Mouse (Mus musculus) CH12.LX (cell line): ENCODE results near the gene Nfkbia. TPM values are rescaled to one million over a fixed set of nuclear protein-coding genes. Genes with fewer than 3 reads are reported as not detected.

Source experiments
- DNase-seq: peaks from one replicate; pipeline ENCODE4 v3.0.0-alpha.2; 2013; ENCODE audit errors: extremely low read depth
- H3K27ac ChIP-seq: 2 replicates; pipeline ENCODE4 v1.5.1; 2012; ENCODE audit warnings: low read depth, mild to moderate bottlenecking, control low read depth, moderate library complexity; ENCODE audit not compliant: insufficient read depth
- H3K27me3 ChIP-seq: replicated peaks from 2 replicates; pipeline ENCODE3; 2012; ENCODE audit warnings: inconsistent platforms
- H3K36me3 ChIP-seq, 2 experiments: replicated peaks in 1 of 2; 2 replicates each; pipeline versions ENCODE3 to v1.6.1; 2012; ENCODE audit warnings: inconsistent platforms in 1 of 2, low read length in 1 of 2, mild to moderate bottlenecking in 1 of 2, mixed read lengths in 1 of 2, moderate library complexity in 1 of 2; ENCODE audit not compliant: control insufficient read depth in 1 of 2, insufficient read depth in 1 of 2
- H3K4me1 ChIP-seq, 2 experiments: 2 replicates each; pipeline ENCODE4 v1.6.1; 2012; ENCODE audit warnings: inconsistent platforms in 1 of 2, moderate library complexity in 1 of 2; ENCODE audit not compliant: insufficient read depth in 2 of 2, control insufficient read depth in 1 of 2
- H3K4me2 ChIP-seq: 2 replicates; pipeline ENCODE4 v1.6.1; 2012; ENCODE audit warnings: low read depth, mild to moderate bottlenecking, control low read depth; ENCODE audit not compliant: poor library complexity, insufficient read depth, severe bottlenecking
- H3K4me3 ChIP-seq, 3 experiments: fragments of 150-350 bp in 1 of 3; sonication (generic) in 1 of 3; replicated peaks in 1 of 3; 2 replicates each; pipeline versions ENCODE3 to v1.5.1; 2011 to 2012; ENCODE audit warnings: low read depth in 2 of 3, low read length in 2 of 3, mild to moderate bottlenecking in 2 of 3, moderate library complexity in 2 of 3, control low read depth in 1 of 3, improper control_type of control experiment in 1 of 3, inconsistent platforms in 1 of 3, mixed read lengths in 1 of 3; ENCODE audit not compliant: poor library complexity in 1 of 3
- H3K79me2 ChIP-seq: replicated peaks from 2 replicates; pipeline ENCODE4 v1.6.1; 2012; ENCODE audit warnings: mild to moderate bottlenecking, moderate library complexity; ENCODE audit not compliant: control insufficient read depth, poor library complexity, insufficient read depth, severe bottlenecking; ENCODE audit errors: extremely low read depth
- H3K9ac ChIP-seq: 2 replicates; pipeline ENCODE4 v1.6.1; 2012; ENCODE audit warnings: low read depth, mild to moderate bottlenecking, control low read depth, moderate library complexity; ENCODE audit not compliant: insufficient read depth
- H3K9me3 ChIP-seq: replicated peaks from 2 replicates; pipeline ENCODE3; 2012; ENCODE audit warnings: low read length, inconsistent platforms, mixed read lengths
- BHLHE40 ChIP-seq: IDR thresholded peaks from 2 replicates; pipeline ENCODE4 v1.6.1; 2011; ENCODE audit warnings: mild to moderate bottlenecking, low read depth, low read length, improper control_type of control experiment
- CHD2 ChIP-seq: IDR thresholded peaks from 2 replicates; pipeline ENCODE4 v1.6.1; 2011; ENCODE audit warnings: low read length, improper control_type of control experiment
- ELF1 ChIP-seq: IDR thresholded peaks from 2 replicates; pipeline ENCODE4 v1.6.1; 2014; ENCODE audit warnings: low read depth, mild to moderate bottlenecking, inconsistent platforms, low read length, improper control_type of control experiment
- EP300 ChIP-seq: IDR thresholded peaks from 2 replicates; pipeline ENCODE4 v1.6.1; 2011; ENCODE audit warnings: low read length, improper control_type of control experiment
- HCFC1 ChIP-seq: IDR thresholded peaks from 2 replicates; pipeline ENCODE4 v1.6.1; 2012; ENCODE audit warnings: low read depth, mild to moderate bottlenecking, inconsistent platforms, low read length, improper control_type of control experiment
- JUND ChIP-seq: conservative IDR thresholded peaks from 2 replicates; pipeline ENCODE4 v1.6.1; 2011; ENCODE audit warnings: low read depth, low read length, improper control_type of control experiment
- MEF2A ChIP-seq: IDR thresholded peaks from 2 replicates; pipeline ENCODE4 v1.6.1; 2014; ENCODE audit warnings: low read depth, mild to moderate bottlenecking, inconsistent platforms, low read length, improper control_type of control experiment, borderline replicate concordance
- MXI1 ChIP-seq: IDR thresholded peaks from 2 replicates; pipeline ENCODE4 v1.6.1; 2011; ENCODE audit warnings: mild to moderate bottlenecking, low read depth, low read length, improper control_type of control experiment
- MYC ChIP-seq: IDR thresholded peaks from 2 replicates; pipeline ENCODE4 v1.6.1; 2011; ENCODE audit warnings: low read depth, mild to moderate bottlenecking, improper control_type of control experiment, low read length
- NELFE ChIP-seq: IDR thresholded peaks from 2 replicates; pipeline ENCODE4 v1.6.1; 2011; ENCODE audit warnings: low read depth, low read length, improper control_type of control experiment
- NRF1 ChIP-seq: IDR thresholded peaks from 2 replicates; pipeline ENCODE4 v1.6.1; 2014; ENCODE audit warnings: low read depth, mild to moderate bottlenecking, inconsistent platforms, low read length, improper control_type of control experiment, moderate library complexity
- POLR2AphosphoS2 ChIP-seq: IDR thresholded peaks from 2 replicates; pipeline ENCODE4 v1.6.1; 2011; ENCODE audit warnings: low read depth, low read length, improper control_type of control experiment
- RAD21 ChIP-seq: IDR thresholded peaks from 2 replicates; pipeline ENCODE4 v1.6.1; 2011; ENCODE audit warnings: low read depth, mild to moderate bottlenecking, low read length, improper control_type of control experiment, moderate library complexity
- RCOR1 ChIP-seq: conservative IDR thresholded peaks from 2 replicates; pipeline ENCODE4 v1.6.1; 2012; ENCODE audit warnings: low read depth, mild to moderate bottlenecking, inconsistent platforms, low read length, improper control_type of control experiment
- UBTF ChIP-seq: IDR thresholded peaks from 2 replicates; pipeline ENCODE4 v1.6.1; 2012; ENCODE audit warnings: low read depth, mild to moderate bottlenecking, inconsistent platforms, low read length, improper control_type of control experiment, moderate library complexity
- dilution Hi-C: fragments of 300-500 bp; cut with MboI; formaldehyde crosslinking; loops from 2 replicates; pipeline ENCODE4 v1.14.3; 2020; ENCODE audit warnings: low sequenced_read_pairs; ENCODE audit not compliant: extremely low pct_unique_long_range_greater_than_20kb, extremely low pct_ligation_motif_present
- in situ Hi-C: fragments of 300-500 bp; cut with MboI; formaldehyde crosslinking; loops from 3 replicates; pipeline ENCODE4 v1.14.3; 2019; ENCODE audit warnings: low sequenced_read_pairs, low pct_ligation_motif_present, low pct_unique_long_range_greater_than_20kb, mixed read lengths
- polyA plus RNA-seq: library from polyadenylated mRNA; unstranded; fragments of >175 nt; gene quantifications from 2 replicates; pipeline ENCODE4 v1.2.1, GENCODE M21; 2012; ENCODE audit warnings: low read depth; ENCODE audit not compliant: insufficient read length
- total RNA-seq, 2 experiments: library from RNA; depleted of rRNA; stranded (reverse); fragments of 300-350 nt in 1 of 2; fragments of >200 nt in 1 of 2; gene quantifications; 2 replicates each; pipeline ENCODE4 v1.2.3; 2012 to 2014

Nfkbia gene
- total and polyA plus RNA-seq, 3 experiments: 143 to 702 (median 178) TPM

- dilution Hi-C loops: no loop called here
- in situ Hi-C loops: no loop called here
- TF ChIP-seq HCFC1 (no peak), MEF2A (no peak), BHLHE40 (no peak), MXI1 (no peak), ELF1 (no peak), UBTF (no peak), NELFE (no peak), RCOR1 (no peak), CHD2 (no peak), EP300 (no peak)
- TF ChIP-seq, all 38 proteins: peak for 0
- DNase-seq: no peak
- Histone ChIP-seq H3K4me2 (no peak overlapping the region), H3K4me1 (peaks cover 39 to 77% of the 10 kb centered on the region in 2 experiments), H3K36me3 (no peaks in the 10 kb centered on the region), H3K27me3 (no peaks in the 10 kb centered on the region), H3K79me2 (no peaks in the 10 kb centered on the region), H3K9ac (no peak overlapping the region), H3K4me3 (no peak overlapping the region), H3K9me3 (no peaks in the 10 kb centered on the region), H3K27ac (no peak overlapping the region)
These were observed 38.5 kb downstream of the Nfkbia start for GRCm38 (mm10) chr12:55453924-55454323.

- peak overlapping the region; percentile 11 for H3K4me2 ChIP-seq
- H3K27ac ChIP-seq: peak overlapping the region; percentile 75; the same call in 1 of the 2 replicates
- H3K4me1 ChIP-seq: peaks cover 33 to 77% of the 10 kb centered on the region in 2 experiments
- H3K79me2 ChIP-seq: no peaks in the 10 kb centered on the region; the same call in 1 of the 2 replicates
- dilution Hi-C loops (no loop called here), in situ Hi-C loops (no loop called here)
- no peaks in the 10 kb centered on the region for H3K9me3 ChIP-seq
- H3K4me3 ChIP-seq: no peak overlapping the region
- no peak for DNase-seq
- H3K27me3 ChIP-seq: no peaks in the 10 kb centered on the region
- TF ChIP-seq ELF1 (no peak), NRF1 (no peak), RAD21 (no peak), MEF2A (peak; percentile 56; the same call in 1 of the 2 replicates), MYC (peak; percentile 53; the same call in 1 of the 2 replicates), POLR2AphosphoS2 (no peak), JUND (no peak)
- H3K36me3 ChIP-seq: no peaks in the 10 kb centered on the region
- peak overlapping the region; percentile 49 for H3K9ac ChIP-seq
These were observed 39.6 kb downstream of the Nfkbia start for GRCm38 (mm10) chr12:55452839-55453238.
